Mouse (Mus musculus): ENCODE results near the gene Rhox3a.
"Not testable (repeated sequence)": the region's sequence is repeated elsewhere in the genome, so short reads cannot be mapped to it uniquely, and the experiment has no call there.

Rhox3a gene

GRCm38 (mm10) chrX:37249619-37250018 lies at the start of gene Rhox3a:
Rhox3a (plus strand) TSS chrX:37249919.
- DNase-seq, result not testable (repeated sequence)

- DNase-seq, result no peak
Observed at GRCm38 (mm10) chrX:37210941-37211340, 38.8 kb upstream of the Rhox3a start, which contains the start of gene Gm9. Gm9 (minus strand) TSS chrX:37211041.

GRCm38 (mm10) chrX:37222158-37222557 lies 27.6 kb upstream of the Rhox3a start, which contains the start of gene Rhox1:
Rhox1 (minus strand) TSS chrX:37222258.
- DNase-seq, result not testable (repeated sequence)

GRCm38 (mm10) chrX:37244676-37245075 lies 5.0 kb upstream of the Rhox3a start, which contains the start of gene Rhox2a:
Rhox2a (plus strand) TSS chrX:37244976.
- not testable (repeated sequence) for DNase-seq

GRCm38 (mm10) chrX:37265038-37265437 lies 15.3 kb downstream of the Rhox3a start, which contains the start of gene Rhox4a:
Rhox4a (plus strand) TSS chrX:37265338.
- not testable (repeated sequence) for DNase-seq
